Mouse (Mus musculus) heart, adult 9 months (tissue): Measurements from ENCODE around the gene Ndufa7.
"Not testable (repeated sequence)": the region's sequence is repeated elsewhere in the genome, so short reads cannot be mapped to it uniquely, and the experiment has no call there.

ENCODE experiments used
- DNase-seq, 2 experiments: peaks; one replicate each; pipeline ENCODE4 v3.0.0; 2022; ENCODE audit warnings: low spot score in 2 of 2

Ndufa7 gene

GRCm38 (mm10) chr17:33811142-33811516 lies 13.2 kb upstream of the Ndufa7 start:
- no peak for DNase-seq

GRCm38 (mm10) chr17:33812475-33812874 lies 11.9 kb upstream of the Ndufa7 start:
- DNase-seq, result peak; percentile 29 to 67

- DNase-seq, result peak; percentile 67 to 87
Observed at GRCm38 (mm10) chr17:33812990-33813389, 11.4 kb upstream of the Ndufa7 start.

- no peak for DNase-seq
Observed at GRCm38 (mm10) chr17:33815399-33815798, 9.0 kb upstream of the Ndufa7 start.

- DNase-seq, result no peak
Observed at GRCm38 (mm10) chr17:33816612-33817011, 7.8 kb upstream of the Ndufa7 start.

GRCm38 (mm10) chr17:33817184-33817968 lies 7.0 kb upstream of the Ndufa7 start:
- DNase-seq, result peak; percentile 86 to 89

GRCm38 (mm10) chr17:33817969-33818643 lies 6.3 kb upstream of the Ndufa7 start:
- DNase-seq, result no peak

GRCm38 (mm10) chr17:33822436-33822959 lies 1.9 kb upstream of the Ndufa7 start:
- no peak for DNase-seq

- DNase-seq, result not testable (repeated sequence)
Observed at GRCm38 (mm10) chr17:33823171-33823570, 1.2 kb upstream of the Ndufa7 start.

- DNase-seq, result not testable (repeated sequence)
Observed at GRCm38 (mm10) chr17:33824997-33825330, 592 bp downstream of the Ndufa7 start.

- no peak for DNase-seq
Observed at GRCm38 (mm10) chr17:33825462-33825861, 1.1 kb downstream of the Ndufa7 start.

- DNase-seq, result peak; percentile 37 to 65
Observed at GRCm38 (mm10) chr17:33826850-33827249, 2.5 kb downstream of the Ndufa7 start.

- DNase-seq, result peak; percentile 86 to 88
Observed at GRCm38 (mm10) chr17:33828892-33829291, 4.5 kb downstream of the Ndufa7 start.

GRCm38 (mm10) chr17:33829561-33829960 lies 5.2 kb downstream of the Ndufa7 start:
- DNase-seq, result no peak

GRCm38 (mm10) chr17:33842966-33843795 lies 18.8 kb downstream of the Ndufa7 start, which contains the start of gene Cd320:
Gene Cd320, plus strand, starts transcription at chr17:33843091.
- DNase-seq, result peak; percentile 93

- no peak for DNase-seq
Observed at GRCm38 (mm10) chr17:33844196-33844595, 19.8 kb downstream of the Ndufa7 start.

- no peak for DNase-seq
Observed at GRCm38 (mm10) chr17:33848139-33848538, 23.8 kb downstream of the Ndufa7 start.

GRCm38 (mm10) chr17:33851331-33851730 lies 27.0 kb downstream of the Ndufa7 start:
- no peak for DNase-seq

GRCm38 (mm10) chr17:33857816-33858215 lies 33.4 kb downstream of the Ndufa7 start:
- no peak for DNase-seq

- no peak for DNase-seq
Observed at GRCm38 (mm10) chr17:33865330-33866030, 41.1 kb downstream of the Ndufa7 start.

- not testable (repeated sequence) for DNase-seq
Observed at GRCm38 (mm10) chr17:33873537-33873936, 49.2 kb downstream of the Ndufa7 start, which contains the start of gene Gm7029. Gene Gm7029, plus strand, starts transcription at chr17:33873837.
